Mouse (Mus musculus) stomach, adult 2 months (tissue): ENCODE results near the gene Wdr62. TPM values are rescaled to one million over a fixed set of nuclear protein-coding genes. Genes with fewer than 3 reads are reported as not detected.

ENCODE experiments used
- polyA plus RNA-seq: library from polyadenylated mRNA; depleted of rRNA; stranded (reverse); fragments of >200 nt; gene quantifications from 2 replicates; pipeline ENCODE4 v1.2.3, GENCODE M21; 2012; rRNA removed

Gene Wdr62
- polyA plus RNA-seq, result 13.0 and 13.2 TPM in 2 replicates

GRCm38 (mm10) chr7:30279951-30280669, at the start of gene Wdr62, which contains the start of gene Thap8:
TSS of gene Wdr62 (minus strand) at chr7:30280419.
TSS of gene Thap8 (plus strand) at chr7:30280094.

GRCm38 (mm10) chr7:30323795-30324194, 43.6 kb upstream of the Wdr62 start, which contains the start of gene Sdhaf1:
TSS of gene Sdhaf1 (minus strand) at chr7:30323895.

DNA sequence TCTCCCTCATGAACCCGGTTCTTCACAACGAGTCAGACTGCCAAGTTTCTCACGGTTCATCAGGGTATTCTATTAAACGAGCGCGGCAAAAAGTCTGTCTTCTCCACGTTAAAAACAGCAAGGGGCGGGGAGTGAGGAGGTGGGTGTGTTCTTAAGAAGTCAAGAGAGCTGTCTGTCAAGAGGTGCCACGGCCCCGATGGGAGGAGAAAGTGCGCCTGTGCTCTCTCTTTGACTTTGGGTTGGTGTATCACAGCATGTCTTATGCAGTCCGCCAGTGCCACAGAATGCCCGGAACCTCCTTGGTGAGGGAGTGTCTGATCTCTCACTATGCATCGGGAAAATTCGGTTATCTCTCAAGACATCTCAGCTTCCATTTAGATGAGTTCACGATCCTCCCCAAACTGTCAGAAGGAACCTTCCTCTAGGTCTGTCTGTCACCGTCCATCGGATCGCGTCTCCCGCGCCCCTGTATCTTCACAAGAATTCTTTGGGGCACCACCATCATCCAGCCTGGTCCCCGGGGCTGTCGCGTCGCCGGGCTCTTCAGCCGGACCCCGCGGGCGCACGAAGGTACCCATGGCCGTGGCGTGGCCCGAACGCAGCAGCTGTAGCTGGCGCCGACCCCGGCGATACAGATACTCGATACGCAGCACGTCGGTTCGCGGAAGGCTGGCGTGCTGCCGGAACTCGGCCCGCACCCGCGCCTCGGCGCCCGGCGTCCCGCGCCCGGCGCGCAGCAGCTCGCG, 41.5 kb upstream of the Wdr62 start, which contains the start of gene E130208F15Rik:
E130208F15Rik (plus strand) TSS at position 202 of the 746 bp plus-strand sequence.

DNA sequence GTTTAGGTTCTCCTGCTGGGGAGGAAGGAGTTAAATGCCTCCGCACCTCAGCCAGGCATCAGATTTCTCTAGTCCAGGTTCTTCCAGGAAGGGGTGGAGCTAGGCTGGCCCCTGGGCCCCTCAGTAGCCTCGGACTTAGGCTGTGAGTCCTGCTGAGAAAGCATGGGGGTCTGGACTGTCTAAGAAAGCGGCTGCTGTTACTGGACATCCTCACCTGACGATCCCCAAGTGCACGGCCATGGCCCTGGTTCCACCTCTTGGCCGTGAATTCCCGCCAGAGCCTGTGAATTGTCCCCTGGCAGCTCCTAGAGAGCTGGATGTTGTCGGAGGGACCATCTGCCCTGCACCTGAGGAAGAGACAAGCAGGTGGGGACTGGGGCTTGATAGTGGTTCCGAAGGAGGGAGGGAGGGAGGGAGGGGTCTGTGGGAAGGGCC, 34.5 kb upstream of the Wdr62 start, which contains the start of gene Syne4:
Syne4 (plus strand) TSS at position 87 of the 435 bp plus-strand sequence.

GRCm38 (mm10) chr7:30308076-30309005, 28.1 kb upstream of the Wdr62 start, which contains the start of gene Alkbh6:
TSS of gene Alkbh6 (plus strand) at chr7:30308717.

GRCm38 (mm10) chr7:30291215-30292131, 11.3 kb upstream of the Wdr62 start, which contains the start of gene Clip3:
TSS of gene Clip3 (plus strand) at chr7:30291728.

DNA sequence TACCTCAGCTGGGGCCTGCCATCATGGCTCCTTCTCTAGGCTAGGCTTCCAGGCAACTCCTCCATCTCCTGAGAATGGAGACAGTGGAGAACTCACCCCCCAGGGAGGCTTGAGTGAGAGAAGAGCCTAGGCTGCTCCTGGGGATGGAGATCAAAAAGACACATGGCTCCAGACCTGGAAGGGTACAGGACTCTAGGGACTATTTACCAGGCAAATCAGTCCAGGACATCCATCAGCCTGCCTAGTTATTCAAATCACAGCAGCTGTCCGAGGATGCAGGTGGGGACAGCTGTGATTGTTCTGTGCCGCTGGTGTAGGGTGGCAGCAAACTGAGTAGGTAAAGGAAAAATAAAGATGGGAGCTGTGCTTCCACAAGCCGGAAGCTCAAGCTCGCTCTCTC, 44.6 kb downstream of the Wdr62 start, which contains the start of gene Ovol3:
Ovol3 (minus strand) TSS at position 101 of the 400 bp plus-strand sequence.

DNA sequence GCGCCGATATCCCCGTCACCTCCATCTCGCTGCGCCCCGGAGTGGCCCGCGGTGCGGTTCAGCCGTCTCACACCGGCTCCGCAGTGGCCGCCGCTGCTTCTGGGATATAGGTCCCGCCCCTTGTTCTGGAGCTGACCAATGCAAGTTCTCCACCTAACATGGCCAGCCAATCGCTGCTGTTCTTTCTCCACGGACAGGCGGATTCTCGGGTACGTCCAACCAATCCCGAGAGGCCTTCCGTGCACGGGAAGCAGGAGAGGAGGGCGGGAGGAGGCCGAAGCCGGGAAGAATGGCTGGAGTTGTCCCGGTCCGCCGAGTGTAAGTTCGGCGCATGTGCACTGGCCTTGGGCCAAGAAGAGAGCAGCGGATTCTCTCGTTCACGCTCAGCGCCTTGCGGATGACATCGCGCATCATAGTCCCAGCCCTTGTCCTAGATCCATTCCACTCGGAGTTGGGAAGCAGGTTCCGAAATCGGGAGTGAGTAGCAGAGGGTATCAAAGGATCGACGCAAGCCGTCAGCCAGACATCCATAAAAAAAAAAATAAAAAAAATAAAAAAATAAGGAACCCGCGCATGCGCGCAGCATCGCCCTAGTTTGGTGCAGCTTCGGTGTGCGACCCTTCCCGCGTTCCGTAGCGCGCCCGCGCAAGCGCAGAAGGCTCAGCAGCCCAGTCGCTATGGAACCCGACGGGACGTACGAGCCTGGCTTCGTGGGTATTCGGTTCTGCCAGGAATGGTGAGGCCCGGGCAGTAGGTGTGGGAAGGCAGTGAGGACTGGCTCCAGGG, 48.4 kb downstream of the Wdr62 start, which contains the start of the genes Polr2i and Tbcb:
Polr2i (plus strand) TSS at position 280 of the 786 bp plus-strand sequence.
Tbcb (minus strand) TSS at position 604 of the 786 bp plus-strand sequence.

GRCm38 (mm10) chr7:30198481-30198971, 81.7 kb downstream of the Wdr62 start, which contains the start of gene Capns1:
TSS of gene Capns1 (minus strand) at chr7:30198811.

Other genes with a start within 250 kb of the Wdr62 start
- 0.32 and 0.78 TPM in 2 replicates for gene Zfp14, start 229.0 kb downstream of the Wdr62 start, polyA plus RNA-seq
- gene Zfp82, start 207.5 kb downstream of the Wdr62 start, polyA plus RNA-seq, result 0.04 TPM in 1 of 2 replicates, not detected in the other
- 0.02 and 0.05 TPM in 2 replicates for gene Gm26920, start 190.0 kb downstream of the Wdr62 start, polyA plus RNA-seq
- 0.23 and 1.2 TPM in 2 replicates for gene Zfp566, start 189.9 kb downstream of the Wdr62 start, polyA plus RNA-seq
- gene Zfp260, start 185.6 kb downstream of the Wdr62 start, polyA plus RNA-seq, result 2.7 and 4.6 TPM in 2 replicates
- gene Zfp382, start 158.5 kb downstream of the Wdr62 start, polyA plus RNA-seq, result 0.14 TPM in 1 of 2 replicates, not detected in the other
- 0.55 and 0.75 TPM in 2 replicates for gene Zfp146, start 110.7 kb downstream of the Wdr62 start, polyA plus RNA-seq
- gene Cox7a1, start 96.3 kb downstream of the Wdr62 start, polyA plus RNA-seq, result 23.0 and 23.2 TPM in 2 replicates
- 587 and 678 TPM in 2 replicates for gene Capns1, start 81.6 kb downstream of the Wdr62 start, polyA plus RNA-seq
- 44.5 and 70.3 TPM in 2 replicates for gene Polr2i, start 48.5 kb downstream of the Wdr62 start, polyA plus RNA-seq
- 20.0 and 20.6 TPM in 2 replicates for gene Tbcb, start 48.1 kb downstream of the Wdr62 start, polyA plus RNA-seq
- 0.12 TPM in 1 of 2 replicates, not detected in the other for gene Ovol3, start 44.7 kb downstream of the Wdr62 start, polyA plus RNA-seq
- gene Thap8, start 325 bp downstream of the Wdr62 start, polyA plus RNA-seq, result 0.05 TPM in 1 of 2 replicates, not detected in the other
- 3.4 and 5.3 TPM in 2 replicates for gene Clip3, start 11.3 kb upstream of the Wdr62 start, polyA plus RNA-seq
- 99.1 and 118 TPM in 2 replicates for gene Alkbh6, start 28.3 kb upstream of the Wdr62 start, polyA plus RNA-seq
- 17.5 and 30.2 TPM in 2 replicates for gene Syne4, start 34.4 kb upstream of the Wdr62 start, polyA plus RNA-seq
- gene E130208F15Rik, start 41.3 kb upstream of the Wdr62 start, polyA plus RNA-seq, result 0.36 and 0.42 TPM in 2 replicates
- 12.5 and 28.1 TPM in 2 replicates for gene Sdhaf1, start 43.5 kb upstream of the Wdr62 start, polyA plus RNA-seq
- gene Lrfn3, start 82.4 kb upstream of the Wdr62 start, polyA plus RNA-seq, result 14.6 and 17.1 TPM in 2 replicates
- 38.9 and 55.7 TPM in 2 replicates for gene Tyrobp, start 133.3 kb upstream of the Wdr62 start, polyA plus RNA-seq
- gene Hcst, start 139.4 kb upstream of the Wdr62 start, polyA plus RNA-seq, result 3.8 and 16.6 TPM in 2 replicates
- 2.3 and 3.7 TPM in 2 replicates for gene Nfkbid, start 141.3 kb upstream of the Wdr62 start, polyA plus RNA-seq
- gene Aplp1, start 165.1 kb upstream of the Wdr62 start, polyA plus RNA-seq, result 30.9 and 40.1 TPM in 2 replicates
- 0.42 and 2.0 TPM in 2 replicates for gene Kirrel2, start 177.3 kb upstream of the Wdr62 start, polyA plus RNA-seq
- gene Nphs1, start 177.9 kb upstream of the Wdr62 start, polyA plus RNA-seq, result 0.12 and 0.32 TPM in 2 replicates
- 0.15 TPM in 1 of 2 replicates, not detected in the other for gene Prodh2, start 213.2 kb upstream of the Wdr62 start, polyA plus RNA-seq